Mouse (Mus musculus): Measurements from ENCODE around the gene Tapbp.

GRCm38 (mm10) chr17:33953961-33954565 is 38.4 kb downstream of the Tapbp start:
- TF ChIP-seq POLR2A (IDR thresholded peaks at IDR 0.05; ENCODE audit: insufficient read length, low read depth) (peak; percentile 37), MYOD1 (IDR thresholded peaks at IDR 0.05; ENCODE audit: control insufficient read depth in 1 of 3, insufficient read length in 2 of 3, low read depth in 2 of 3) (no peak), POLR2AphosphoS2 (IDR thresholded peaks at IDR 0.05; ENCODE audit: insufficient read length, low read depth) (no peak), MAX (IDR thresholded peaks at IDR 0.05; ENCODE audit: low read depth) (no peak), USF1 (IDR thresholded peaks at IDR 0.05; ENCODE audit: low read depth) (no peak), E2F4 (IDR thresholded peaks at IDR 0.05; ENCODE audit: insufficient read depth) (no peak), TCF12 (IDR thresholded peaks at IDR 0.05; ENCODE audit: insufficient read depth, poor library complexity, severe bottlenecking) (no peak), CEBPB (IDR thresholded peaks at IDR 0.05; ENCODE audit: insufficient read depth, poor library complexity, severe bottlenecking) (no peak)
